Mouse (Mus musculus): ENCODE data around the gene 2700049A03Rik. TPM values are rescaled to one million over a fixed set of nuclear protein-coding genes. Genes with fewer than 3 reads are reported as not detected.
A peak's percentile ranks its signal among the peaks of the same experiment; 100 is the strongest.
"Not testable (repeated sequence)": the region's sequence is repeated elsewhere in the genome, so short reads cannot be mapped to it uniquely, and the experiment has no call there.

Gene 2700049A03Rik
- 10 to 100 TPM in 1 of 2 experiments, 1 to 10 TPM in 1; 8.0 to 10.8 TPM for polyA plus RNA-seq (2017; shearing (Covaris generic))

- ATAC-seq, result peak; percentile 67
Measured at GRCm38 (mm10) chr12:71136130-71136973, at the start of gene 2700049A03Rik, which contains the start of gene Timm9. Gene 2700049A03Rik, plus strand, starts transcription at chr12:71136848. Gene Timm9, minus strand, starts transcription at chr12:71136684.

- ATAC-seq, result not testable (repeated sequence)
Measured at GRCm38 (mm10) chr12:71104275-71104674, 32.4 kb upstream of the 2700049A03Rik start.

GRCm38 (mm10) chr12:71107216-71107771 is 29.4 kb upstream of the 2700049A03Rik start:
- ATAC-seq, result no peak

GRCm38 (mm10) chr12:71111331-71111730 is 25.3 kb upstream of the 2700049A03Rik start, which contains the start of gene Tomm20l:
Gene Tomm20l, plus strand, starts transcription at chr12:71111428.
- ATAC-seq, result no peak

- no peak for ATAC-seq
Measured at GRCm38 (mm10) chr12:71113074-71113473, 23.6 kb upstream of the 2700049A03Rik start.

GRCm38 (mm10) chr12:71113675-71114288 is 22.9 kb upstream of the 2700049A03Rik start:
- peak; percentile 97 for ATAC-seq

GRCm38 (mm10) chr12:71116411-71116810 is 20.2 kb upstream of the 2700049A03Rik start:
- ATAC-seq, result no peak

GRCm38 (mm10) chr12:71122731-71123130 is 13.9 kb upstream of the 2700049A03Rik start:
- ATAC-seq, result no peak

- no peak for ATAC-seq
Measured at GRCm38 (mm10) chr12:71123286-71123685, 13.4 kb upstream of the 2700049A03Rik start.

GRCm38 (mm10) chr12:71135581-71135980 is 1.1 kb upstream of the 2700049A03Rik start:
- no peak for ATAC-seq

- ATAC-seq, result peak; percentile 64
Measured at GRCm38 (mm10) chr12:71136974-71137491, 385 bp downstream of the 2700049A03Rik start.

GRCm38 (mm10) chr12:71137686-71138085 is 1.0 kb downstream of the 2700049A03Rik start:
- no peak for ATAC-seq

GRCm38 (mm10) chr12:71139258-71139828 is 2.7 kb downstream of the 2700049A03Rik start:
- no peak for ATAC-seq

GRCm38 (mm10) chr12:71141189-71141588 is 4.5 kb downstream of the 2700049A03Rik start:
- no peak for ATAC-seq

GRCm38 (mm10) chr12:71147641-71148040 is 11.0 kb downstream of the 2700049A03Rik start:
- peak; percentile 49 for ATAC-seq

GRCm38 (mm10) chr12:71148801-71149200 is 12.2 kb downstream of the 2700049A03Rik start:
- ATAC-seq, result no peak

- no peak for ATAC-seq
Measured at GRCm38 (mm10) chr12:71149456-71149855, 12.8 kb downstream of the 2700049A03Rik start.

- ATAC-seq, result no peak
Measured at GRCm38 (mm10) chr12:71150167-71150566, 13.5 kb downstream of the 2700049A03Rik start.

- no peak for ATAC-seq
Measured at GRCm38 (mm10) chr12:71154979-71155378, 18.3 kb downstream of the 2700049A03Rik start.

GRCm38 (mm10) chr12:71157974-71158373 is 21.3 kb downstream of the 2700049A03Rik start:
- no peak for ATAC-seq

GRCm38 (mm10) chr12:71164410-71164809 is 27.8 kb downstream of the 2700049A03Rik start:
- ATAC-seq, result no peak

- no peak for ATAC-seq
Measured at GRCm38 (mm10) chr12:71169911-71170310, 33.3 kb downstream of the 2700049A03Rik start.

GRCm38 (mm10) chr12:71183736-71184135 is 47.1 kb downstream of the 2700049A03Rik start:
- no peak for ATAC-seq

All from activated CD4-positive, CD25-positive, alpha-beta regulatory T cell, adult 4 months (primary cell).